Mouse (Mus musculus) midbrain, embryonic 16.5 days (tissue): ENCODE results near the gene 2310007B03Rik. TPM values are rescaled to one million over a fixed set of nuclear protein-coding genes. Genes with fewer than 3 reads are reported as not detected.

Source experiments
- polyA plus RNA-seq: library from polyadenylated mRNA; unstranded; fragments of >200 nt; fragmentation: Nextera tagmentation; extraction: Ambion mirVana; gene quantifications from 2 replicates; pipeline ENCODE4 v1.2.1, GENCODE M21; 2015

2310007B03Rik gene
- polyA plus RNA-seq, 1 experiment from 2014 or later = 0.11 TPM

Other genes starting within 250 kb of the 2310007B03Rik start
- gene Capn10, start 226.6 kb downstream of the 2310007B03Rik start, polyA plus RNA-seq = 62.3 and 65.1 TPM in 2 replicates
- gene Gpr35, start 210.1 kb downstream of the 2310007B03Rik start, polyA plus RNA-seq = 0.18 and 0.52 TPM in 2 replicates
- gene Aqp12, start 154.6 kb downstream of the 2310007B03Rik start, polyA plus RNA-seq = not detected in 2 replicates
- gene Kif1a, start 59.0 kb downstream of the 2310007B03Rik start, polyA plus RNA-seq = 514 and 519 TPM in 2 replicates
- gene Agxt, start 25.7 kb downstream of the 2310007B03Rik start, polyA plus RNA-seq = not detected in 2 replicates
- 0.51 and 0.74 TPM in 2 replicates for gene Crocc2, start 7.8 kb upstream of the 2310007B03Rik start, polyA plus RNA-seq
- 5.5 and 6.2 TPM in 2 replicates for gene Sned1, start 74.9 kb upstream of the 2310007B03Rik start, polyA plus RNA-seq
- gene Mterf4, start 145.0 kb upstream of the 2310007B03Rik start, polyA plus RNA-seq = 32.2 and 34.9 TPM in 2 replicates
- 53.1 and 56.2 TPM in 2 replicates for gene Ppp1r7, start 181.9 kb upstream of the 2310007B03Rik start, polyA plus RNA-seq
- 6.8 and 7.9 TPM in 2 replicates for gene Pask, start 182.5 kb upstream of the 2310007B03Rik start, polyA plus RNA-seq
- gene Ano7, start 213.0 kb upstream of the 2310007B03Rik start, polyA plus RNA-seq = 0.92 and 1.2 TPM in 2 replicates